Mouse (Mus musculus) gastrocnemius, postnatal 25 days (tissue): ENCODE measurements around the gene Stx1a. TPM values are rescaled to one million over a fixed set of nuclear protein-coding genes. Genes with fewer than 3 reads are reported as not detected.

ENCODE experiments used
- DNase-seq: peaks from one replicate; pipeline ENCODE4 v3.0.0; 2022
- long read RNA-seq, 2 experiments: library from polyadenylated mRNA; stranded (forward); transcript quantifications; one replicate each; pipeline ENCODE4 v2.0.0; 2021
- total RNA-seq, 2 experiments: library from RNA; stranded (reverse); gene quantifications; 1 replicate in 1 of 2; 2 replicates in 1 of 2; pipeline ENCODE4 v1.2.3; 2021

Gene Stx1a
- 1 to 10 TPM in 1 of 2 experiments, under 1 TPM in 1; 0.69 to 1.5 TPM for total RNA-seq
- long read RNA-seq, experiment 1 = 0 reads
- long read RNA-seq, experiment 2 = 0 reads

- DNase-seq = peak; percentile 87
Measured at GRCm38 (mm10) chr5:135023344-135024173, at the start of gene Stx1a. Gene Stx1a (plus strand): TSS chr5:135023482.

- no peak for DNase-seq
Measured at GRCm38 (mm10) chr5:134973526-134973925, 49.8 kb upstream of the Stx1a start.

GRCm38 (mm10) chr5:134974294-134974693 is 49.0 kb upstream of the Stx1a start:
- no peak for DNase-seq

- no peak for DNase-seq
Measured at GRCm38 (mm10) chr5:134974921-134975320, 48.4 kb upstream of the Stx1a start.

GRCm38 (mm10) chr5:134976164-134976563 is 47.1 kb upstream of the Stx1a start:
- no peak for DNase-seq

GRCm38 (mm10) chr5:134976577-134977250 is 46.6 kb upstream of the Stx1a start:
- DNase-seq = no peak

- DNase-seq = no peak
Measured at GRCm38 (mm10) chr5:134977837-134978236, 45.4 kb upstream of the Stx1a start.

- DNase-seq = no peak
Measured at GRCm38 (mm10) chr5:134981149-134981548, 42.1 kb upstream of the Stx1a start.

- DNase-seq = no peak
Measured at GRCm38 (mm10) chr5:134983111-134983510, 40.2 kb upstream of the Stx1a start.

GRCm38 (mm10) chr5:134983771-134984170 is 39.5 kb upstream of the Stx1a start:
- DNase-seq = no peak

- DNase-seq = no peak
Measured at GRCm38 (mm10) chr5:134985633-134986297, 37.5 kb upstream of the Stx1a start, which contains the start of gene Cldn3. Gene Cldn3 (plus strand): TSS chr5:134986214.

GRCm38 (mm10) chr5:134986298-134987268 is 36.7 kb upstream of the Stx1a start:
- no peak for DNase-seq

- no peak for DNase-seq
Measured at GRCm38 (mm10) chr5:134989166-134989565, 34.1 kb upstream of the Stx1a start.

- no peak for DNase-seq
Measured at GRCm38 (mm10) chr5:134989741-134990140, 33.5 kb upstream of the Stx1a start.

GRCm38 (mm10) chr5:134992566-134992965 is 30.7 kb upstream of the Stx1a start:
- DNase-seq = no peak

GRCm38 (mm10) chr5:134998359-134998758 is 24.9 kb upstream of the Stx1a start:
- DNase-seq = no peak

GRCm38 (mm10) chr5:134999797-135000196 is 23.5 kb upstream of the Stx1a start:
- DNase-seq = no peak

- no peak for DNase-seq
Measured at GRCm38 (mm10) chr5:135000751-135001150, 22.5 kb upstream of the Stx1a start.

GRCm38 (mm10) chr5:135001309-135001708 is 22.0 kb upstream of the Stx1a start:
- DNase-seq = no peak

GRCm38 (mm10) chr5:135002151-135002550 is 21.1 kb upstream of the Stx1a start:
- no peak for DNase-seq

- DNase-seq = no peak
Measured at GRCm38 (mm10) chr5:135007802-135008571, 15.3 kb upstream of the Stx1a start.
